Mouse (Mus musculus): ENCODE data around the gene Wipi2.

DNA sequence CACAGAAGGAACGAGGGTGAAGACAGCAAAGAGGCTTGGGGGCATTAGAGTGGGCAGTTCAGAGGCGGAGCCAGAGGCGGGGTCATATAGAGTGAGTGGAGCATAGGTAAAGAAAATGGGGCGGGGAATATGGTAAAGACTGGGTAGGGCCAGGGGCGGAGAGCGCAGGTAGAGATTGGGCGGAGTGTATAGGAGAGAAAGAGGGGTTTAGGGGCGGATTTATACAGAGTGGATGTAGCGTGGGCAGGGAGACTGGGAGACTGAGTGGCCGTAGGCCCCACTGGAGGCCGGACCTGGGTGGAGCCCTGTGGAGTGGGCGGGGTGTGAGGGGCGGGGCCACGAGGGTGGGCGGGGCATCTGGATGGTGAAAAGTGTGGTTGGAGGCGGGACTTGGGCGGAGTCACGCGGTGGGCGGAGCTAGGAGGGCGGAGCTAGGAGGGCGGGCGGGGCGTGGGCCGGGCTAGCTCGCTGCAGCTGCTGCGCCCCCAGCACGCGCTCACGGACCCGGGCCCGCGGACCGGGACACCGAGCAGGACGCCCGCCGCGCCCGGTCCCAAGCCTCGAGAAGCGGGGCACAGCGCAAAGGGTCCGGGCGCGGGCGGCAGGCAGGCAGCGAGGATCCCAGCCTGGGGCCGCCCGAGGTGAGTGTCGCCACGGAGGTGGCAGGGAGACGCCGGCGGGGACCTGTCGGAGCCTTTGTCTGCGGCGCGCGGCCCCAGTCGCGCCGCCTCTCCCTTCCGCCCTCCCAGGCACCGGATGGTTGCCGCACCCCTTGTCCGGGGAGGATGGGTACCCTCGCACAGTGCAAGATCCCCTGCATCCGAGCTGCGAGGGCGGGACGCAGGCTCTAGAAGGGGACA lies 74.4 kb downstream of the Wipi2 start:
- TF ChIP-seq EP300 (IDR thresholded peaks at IDR 0.05; ENCODE audit: low read depth) (no peak), CTCF (IDR thresholded peaks at IDR 0.05; ENCODE audit: low read depth) (no peak)
